Comparison of ENCODE assay signal across 7 mouse cellular contexts in the genomic region with DNA sequence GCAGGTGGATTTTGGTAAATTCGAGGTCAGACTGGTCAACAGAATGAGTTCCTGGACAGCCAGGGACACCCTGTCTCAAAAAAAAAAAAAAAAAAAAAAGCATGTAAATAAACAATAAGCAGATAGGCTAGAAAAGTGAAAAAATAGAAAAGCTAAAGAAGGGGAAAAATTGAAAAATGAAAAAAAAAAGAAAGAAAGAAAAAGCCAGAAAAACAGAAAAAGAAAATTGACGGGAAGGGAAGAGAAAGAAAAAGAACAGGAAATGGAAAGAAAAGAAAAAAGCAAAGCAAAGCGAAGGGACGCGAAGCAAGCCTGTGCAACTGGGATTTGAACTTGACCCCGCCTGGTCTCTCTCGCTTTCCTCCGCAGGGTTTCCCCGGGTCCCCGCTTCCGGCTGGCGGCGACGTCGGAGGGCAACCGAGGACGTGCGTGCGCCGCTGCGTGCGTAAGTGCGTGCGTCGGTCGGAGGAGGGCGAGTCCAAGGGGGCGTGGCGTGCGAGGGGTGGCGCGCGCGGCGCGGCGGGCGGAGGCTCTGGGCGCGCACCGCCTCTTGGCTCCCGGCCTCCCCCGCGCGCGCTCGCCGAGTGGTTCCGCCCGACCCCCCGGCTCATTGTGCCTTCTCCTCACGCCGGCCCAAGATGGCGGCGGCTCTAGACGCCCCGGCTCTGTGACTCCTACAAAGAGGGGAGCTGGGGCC. TPM values are rescaled to one million over a fixed set of nuclear protein-coding genes. Genes with fewer than 3 reads are reported as not detected.
DNase-seq lines count a peak whose midpoint lies in the region; ATAC-seq lines count a peak whose summit lies in the region.

Dot1l (plus strand) TSS at position 613 of the 697 bp plus-strand sequence.

- peak within 1 kb of the TSS; percentile 91 for H3K9ac ChIP-seq in midbrain, embryonic 13.5 days (replicated peaks)

- WGBS in embryonic facial prominence, embryonic 10.5 days = 1% methylated on average over 57 of the region's 57 CpGs
- WGBS in limb, embryonic 10.5 days = 2% methylated on average over 57 of the region's 57 CpGs
- WGBS in midbrain, embryonic 13.5 days = 1% methylated on average over 57 of the region's 57 CpGs

- peak within 1 kb of the TSS; percentile 99 for H3K27ac ChIP-seq in embryonic facial prominence, embryonic 10.5 days (replicated peaks)
- H3K27ac ChIP-seq in limb, embryonic 10.5 days = peak within 1 kb of the TSS; percentile 99
- H3K27ac ChIP-seq in midbrain, embryonic 13.5 days = peak within 1 kb of the TSS; percentile 84

- peak; percentile 67 for ATAC-seq in granulocyte monocyte progenitor cell, adult 5-6 weeks (replicated peaks; ENCODE audit: poor library complexity, severe bottlenecking)
- peak; percentile 92 for ATAC-seq in midbrain, embryonic 13.5 days

- H3K9me3 ChIP-seq in embryonic facial prominence, embryonic 10.5 days = no peaks in the 10 kb centered on the region
- H3K9me3 ChIP-seq in limb, embryonic 10.5 days (replicated peaks) = no peaks in the 10 kb centered on the region
- no peaks in the 10 kb centered on the region for H3K9me3 ChIP-seq in midbrain, embryonic 13.5 days

- H3K4me1 ChIP-seq in embryonic facial prominence, embryonic 10.5 days = peaks cover 63% of the 10 kb centered on the region
- peaks cover 50% of the 10 kb centered on the region for H3K4me1 ChIP-seq in limb, embryonic 10.5 days
- peaks cover 58% of the 10 kb centered on the region for H3K4me1 ChIP-seq in midbrain, embryonic 13.5 days (replicated peaks)

- no peaks in the 10 kb centered on the region for H3K27me3 ChIP-seq in embryonic facial prominence, embryonic 10.5 days (replicated peaks; ENCODE audit: low read depth, poor library complexity, severe bottlenecking)
- no peaks in the 10 kb centered on the region for H3K27me3 ChIP-seq in limb, embryonic 10.5 days (ENCODE audit: low read depth, poor library complexity, severe bottlenecking)
- H3K27me3 ChIP-seq in midbrain, embryonic 13.5 days = no peaks in the 10 kb centered on the region

- peak within 1 kb of the TSS; percentile 99 for H3K4me3 ChIP-seq in embryonic facial prominence, embryonic 10.5 days
- H3K4me3 ChIP-seq in limb, embryonic 10.5 days = peak within 1 kb of the TSS; percentile 99
- H3K4me3 ChIP-seq in midbrain, embryonic 13.5 days (replicated peaks) = peak within 1 kb of the TSS; percentile 85

- H3K4me2 ChIP-seq in midbrain, embryonic 13.5 days (replicated peaks) = peak within 1 kb of the TSS; percentile 96

- peak; percentile 99 for DNase-seq in adrenal gland, postnatal 10 days
- peak; percentile 99 for DNase-seq in embryonic facial prominence, embryonic 10.5 days (ENCODE audit: low spot score)
- peak; percentile 96 for DNase-seq in kidney, adult 11 months
- peak; percentile 100 for DNase-seq in limb, embryonic 10.5 days (ENCODE audit: low spot score)
- DNase-seq in spleen, adult 12 weeks (ENCODE audit: low spot score) = peak; percentile 99

- no peaks in the 10 kb centered on the region for H3K36me3 ChIP-seq in embryonic facial prominence, embryonic 10.5 days (replicated peaks)
- 0 out of 2 replicates have a peak, but pooled peaks cover 3% of the 10 kb centered on the region for H3K36me3 ChIP-seq in limb, embryonic 10.5 days
- H3K36me3 ChIP-seq in midbrain, embryonic 13.5 days = no peaks in the 10 kb centered on the region

RNA-seq across cellular contexts. Expression of gene Dot1l, which starts in this region (rescaled TPM):
- 10 to 100 TPM; 64.5 to 80.9 TPM for total RNA-seq in adrenal gland, postnatal 10 days (2021)
- 23.5 and 25.0 TPM in 2 replicates for polyA plus RNA-seq in embryonic facial prominence, embryonic 10.5 days (2016; fragmentation: Nextera tagmentation; extraction: Ambion mirVana)
- total RNA-seq in granulocyte monocyte progenitor cell, adult 5-6 weeks (2014; fragmentation: Nextera tagmentation) = 41.6 and 52.6 TPM in 2 replicates
- 9.7 and 13.4 TPM in 2 replicates for total RNA-seq in granulocyte monocyte progenitor cell, adult 5-6 weeks (2017)
- polyA plus RNA-seq in limb, embryonic 10.5 days (2016; fragmentation: Nextera tagmentation; extraction: Ambion mirVana) = 26.4 and 28.3 TPM in 2 replicates
- polyA plus RNA-seq in midbrain, embryonic 13.5 days (2015; fragmentation: Nextera tagmentation; extraction: Ambion mirVana) = 19.3 and 23.3 TPM in 2 replicates

Comparison
In these comparisons a context has a peak if more than half of its experiments do, and no peak if none do; other contexts are left out.
1. Peak in every context shown above with its lines: DNase-seq, ATAC-seq, H3K4me3 ChIP-seq and H3K27ac ChIP-seq.